Mouse (Mus musculus): ENCODE results near the gene Dusp3.

GRCm38 (mm10) chr11:101924441-101924976, 62.3 kb downstream of the Dusp3 start:
- TF ChIP-seq POLR2A (IDR thresholded peaks at IDR 0.05; ENCODE audit: extremely low read depth, insufficient read depth, low read length): no peak
- 0 out of 2 replicates have a peak, but pooled peaks have one; percentile 6 for TF ChIP-seq CTCF (IDR thresholded peaks at IDR 0.05; ENCODE audit: low read depth, low read length)

Measured in liver, adult 2 months (tissue).